Mouse (Mus musculus) left cerebral cortex, postnatal 4 days (tissue): ENCODE data around the gene Krtap14. TPM values are rescaled to one million over a fixed set of nuclear protein-coding genes. Genes with fewer than 3 reads are reported as not detected.

Source experiments
- DNase-seq: peaks from one replicate; pipeline ENCODE4 v3.0.0-alpha.2; 2022
- intact Hi-C: fragments of 180-260 bp; cut with DNase I; formaldehyde crosslinking; loops from one replicate; pipeline ENCODE4 v1.15.1; 2025
- total RNA-seq, 2 experiments: library from RNA; stranded (reverse); gene quantifications; 2 replicates each; pipeline ENCODE4 v1.2.3; 2021

Gene Krtap14
- not detected for total RNA-seq

DNA sequence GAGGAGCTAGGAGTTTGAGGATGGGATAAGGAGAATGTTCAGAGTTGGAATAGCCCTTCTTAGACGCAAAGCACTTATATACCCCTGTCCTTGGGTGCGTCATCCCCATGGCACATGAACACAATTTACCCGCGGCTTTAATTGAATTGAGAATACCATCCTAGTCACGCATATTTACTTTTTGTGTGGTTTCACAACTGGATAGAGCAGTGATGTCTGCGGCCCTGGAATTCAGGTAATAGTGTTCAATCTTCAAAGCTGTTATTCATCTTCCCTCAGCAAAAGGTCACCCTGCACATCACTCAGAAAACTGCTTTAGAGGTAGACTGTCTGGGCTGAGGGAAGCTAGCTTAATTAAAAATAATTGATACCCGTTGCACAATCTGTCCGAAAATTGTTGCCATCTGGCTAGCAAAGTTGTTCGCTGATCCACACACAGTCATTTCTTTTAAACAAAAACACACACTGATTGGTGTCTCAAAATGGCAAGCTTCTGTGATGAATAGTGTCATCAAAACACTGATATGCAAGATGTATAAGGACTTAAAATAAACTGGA is at the start of gene Krtap14:
TSS of gene Krtap14 (minus strand) at position 51 of the 558 bp plus-strand sequence.
- DNase-seq: no peak
- intact Hi-C loops: no loop called here

DNA sequence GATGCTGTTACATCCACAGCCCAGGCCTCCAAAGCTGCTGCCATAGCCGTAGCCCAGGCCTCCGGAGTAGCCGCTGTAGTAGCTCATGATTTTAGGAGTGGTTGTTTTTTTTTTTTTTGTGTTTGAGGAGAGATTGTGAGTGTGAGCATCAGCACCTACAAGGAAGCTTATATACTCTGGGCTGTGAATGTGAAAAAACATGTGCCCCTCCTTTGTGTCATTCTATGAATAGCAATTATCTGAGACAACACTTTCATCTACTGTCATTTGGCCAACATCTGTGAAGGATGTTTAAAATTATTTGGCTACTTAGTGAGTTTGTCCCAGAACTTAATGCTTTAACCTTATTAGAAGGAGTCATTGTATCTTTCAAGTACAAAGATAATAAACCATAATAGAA is 48.2 kb upstream of the Krtap14 start, which contains the start of gene Krtap19-2:
TSS of gene Krtap19-2 (minus strand) at position 101 of the 400 bp plus-strand sequence.
- DNase-seq: no peak
- intact Hi-C loops: no loop called here

DNA sequence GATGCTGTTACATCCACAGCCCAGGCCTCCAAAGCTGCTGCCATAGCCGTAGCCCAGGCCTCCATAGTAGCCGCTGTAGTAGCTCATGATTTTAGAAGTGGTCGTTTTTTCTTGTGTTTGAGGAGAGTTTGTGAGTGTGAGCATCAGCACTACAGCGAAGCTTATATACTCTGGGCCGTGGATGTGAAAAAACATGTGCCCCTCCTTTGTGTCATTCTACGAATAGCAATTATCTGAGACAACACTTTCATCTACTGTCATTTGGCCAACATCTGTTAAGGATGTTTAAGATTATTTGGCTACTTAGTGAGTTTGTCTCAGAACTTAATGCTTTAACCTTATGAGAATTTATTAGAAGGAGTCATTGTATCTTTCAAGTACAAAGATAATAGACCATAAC is 43.4 kb upstream of the Krtap14 start, which contains the start of gene Krtap19-1:
TSS of gene Krtap19-1 (minus strand) at position 101 of the 400 bp plus-strand sequence.
- intact Hi-C loops: no loop called here
- DNase-seq: no peak

DNA sequence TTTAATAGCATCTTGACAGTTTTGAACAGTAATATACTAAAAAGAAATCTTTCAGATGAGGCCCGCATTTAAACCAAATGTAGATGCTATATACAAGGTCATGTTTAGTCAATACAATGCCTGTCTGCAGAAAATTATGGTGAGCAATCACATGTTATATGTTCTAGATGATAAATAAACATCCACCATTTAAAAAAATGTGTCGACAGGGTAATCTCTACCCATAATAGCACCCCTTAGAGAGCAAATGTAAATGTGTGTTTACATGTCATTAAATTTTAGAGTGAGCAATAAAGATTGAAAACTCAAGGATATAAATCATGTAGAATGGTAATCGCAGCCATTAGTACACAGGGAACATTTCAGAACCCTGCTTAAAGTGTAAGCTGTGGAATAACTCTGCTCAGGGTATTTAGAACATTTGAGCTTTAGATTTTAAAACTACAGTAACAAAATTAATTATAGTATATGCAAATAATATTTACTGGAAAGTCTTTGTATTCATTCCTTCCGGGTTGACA is 39.0 kb upstream of the Krtap14 start:
- no peak for DNase-seq
- intact Hi-C loops: no loop called here

DNA sequence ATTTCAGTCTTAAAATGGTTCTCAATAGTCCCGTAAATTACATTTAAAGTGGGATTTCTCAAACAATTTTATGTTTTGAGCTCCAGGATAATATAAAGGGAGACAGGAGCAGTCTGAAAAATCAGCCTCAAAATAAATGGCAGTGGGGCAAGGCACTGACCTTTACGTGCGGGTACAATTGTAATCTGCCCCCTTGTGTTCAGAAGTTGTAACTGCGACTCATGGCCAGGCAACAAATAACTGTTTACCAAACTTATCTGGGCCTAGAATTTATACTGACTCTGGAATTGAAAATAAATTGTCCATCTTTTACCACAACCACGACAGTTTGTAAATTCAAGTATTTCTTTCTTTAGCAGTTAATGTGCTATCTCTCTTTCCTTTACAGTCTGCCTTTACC is 25.5 kb upstream of the Krtap14 start:
- peak; percentile 27 for DNase-seq
- intact Hi-C loops: no loop called here

DNA sequence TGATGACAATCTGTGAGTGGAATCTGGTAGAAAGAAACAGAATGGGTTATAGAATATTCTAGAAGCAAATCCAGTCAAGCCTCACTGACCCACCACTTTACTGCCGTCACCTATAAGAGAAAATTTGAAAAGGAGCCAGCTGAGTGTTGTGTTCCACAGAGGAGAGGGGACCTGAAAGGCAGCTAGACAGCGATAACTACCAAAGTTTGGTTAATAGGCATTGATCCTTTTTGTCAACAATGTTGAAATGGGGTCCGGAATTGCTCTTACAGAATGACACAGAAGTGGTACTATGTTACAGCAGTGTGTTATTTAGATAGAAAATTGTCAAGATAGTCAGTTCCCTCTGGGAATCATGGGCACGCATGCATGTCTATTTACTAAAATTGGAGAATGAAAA is 22.6 kb upstream of the Krtap14 start:
- no peak for DNase-seq
- intact Hi-C loops: no loop called here

DNA sequence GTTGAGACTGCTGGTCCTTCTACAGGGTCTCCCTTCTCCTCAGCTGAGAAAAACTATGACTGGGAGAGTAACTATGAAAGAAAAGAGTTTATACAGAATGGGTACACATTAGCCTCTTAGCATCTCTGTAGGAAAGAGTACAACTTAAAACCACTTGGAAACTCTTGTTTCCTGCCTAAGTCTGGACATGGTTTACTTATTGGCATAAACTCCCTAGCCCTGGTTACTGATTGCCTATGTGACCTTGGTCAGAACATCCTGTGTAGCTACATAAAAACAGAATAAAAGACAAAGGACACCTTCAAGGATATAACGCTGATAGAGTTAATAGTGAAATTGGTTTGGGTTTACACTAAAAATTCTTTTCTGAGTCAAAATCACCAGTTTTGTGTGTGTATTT is 21.4 kb upstream of the Krtap14 start:
- intact Hi-C loops: no loop called here
- no peak for DNase-seq

DNA sequence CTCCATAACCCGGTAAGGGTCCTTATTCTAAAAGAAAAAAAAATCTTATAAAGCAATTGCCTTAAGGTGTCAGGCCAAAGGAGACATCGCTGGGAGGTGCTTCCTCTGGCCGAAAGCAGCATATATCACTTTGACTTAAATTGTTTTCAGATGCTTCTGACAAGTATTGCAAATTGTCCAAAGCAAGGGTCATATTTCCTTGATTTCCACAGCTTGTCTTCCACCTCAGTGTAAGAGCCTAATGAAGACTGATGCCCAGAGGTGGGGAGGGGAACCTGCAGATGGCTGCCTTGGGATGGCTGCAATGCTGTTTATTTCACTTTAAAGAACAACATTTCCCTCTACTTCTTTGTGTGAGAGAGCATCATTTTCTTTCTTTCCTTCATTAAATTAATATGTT is 1.0 kb upstream of the Krtap14 start:
- DNase-seq: no peak
- intact Hi-C loops: no loop called here

DNA sequence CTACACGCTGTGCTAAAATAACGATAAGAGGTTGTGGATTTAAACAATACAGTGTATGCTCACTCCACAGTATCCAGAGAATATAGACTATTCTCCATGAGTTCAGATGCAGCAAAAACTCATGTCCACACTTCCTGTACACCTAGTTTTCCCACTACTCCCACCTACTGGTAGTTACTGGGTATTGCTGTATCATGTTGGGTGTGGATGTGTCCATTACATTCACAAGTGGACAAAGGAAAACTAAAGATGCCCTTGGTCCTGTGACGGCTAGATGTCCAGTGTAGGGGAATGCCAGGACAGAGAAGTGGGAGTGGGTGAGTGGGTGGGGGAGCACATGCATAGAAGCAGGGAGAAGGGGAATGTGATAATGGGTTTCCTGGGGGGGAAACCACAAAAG is 2.2 kb downstream of the Krtap14 start:
- intact Hi-C loops: no loop called here
- no peak for DNase-seq

DNA sequence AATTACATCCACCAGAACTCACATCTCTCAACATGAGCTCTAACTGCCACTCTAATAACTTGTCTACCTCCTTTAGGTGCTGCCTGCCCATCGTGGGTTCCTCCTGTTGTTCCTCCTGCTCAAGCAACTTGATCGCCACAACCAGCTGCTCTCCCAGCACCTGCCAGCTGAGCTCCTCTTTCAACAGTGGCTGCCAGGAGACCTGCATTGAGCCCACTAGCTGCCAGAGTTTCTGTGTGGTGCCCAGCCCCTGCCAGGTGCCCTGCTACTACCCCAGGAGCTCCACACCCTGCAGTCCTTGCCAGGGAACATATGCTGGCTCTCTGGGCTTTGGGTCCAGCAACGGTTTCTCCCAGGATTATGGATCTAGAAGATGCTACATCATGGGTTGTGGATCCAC is 5.9 kb downstream of the Krtap14 start, which contains the start of gene Krtap15:
TSS of gene Krtap15 (plus strand) at position 150 of the 400 bp plus-strand sequence.
- peak; percentile 60 for DNase-seq
- intact Hi-C loops: no loop called here

DNA sequence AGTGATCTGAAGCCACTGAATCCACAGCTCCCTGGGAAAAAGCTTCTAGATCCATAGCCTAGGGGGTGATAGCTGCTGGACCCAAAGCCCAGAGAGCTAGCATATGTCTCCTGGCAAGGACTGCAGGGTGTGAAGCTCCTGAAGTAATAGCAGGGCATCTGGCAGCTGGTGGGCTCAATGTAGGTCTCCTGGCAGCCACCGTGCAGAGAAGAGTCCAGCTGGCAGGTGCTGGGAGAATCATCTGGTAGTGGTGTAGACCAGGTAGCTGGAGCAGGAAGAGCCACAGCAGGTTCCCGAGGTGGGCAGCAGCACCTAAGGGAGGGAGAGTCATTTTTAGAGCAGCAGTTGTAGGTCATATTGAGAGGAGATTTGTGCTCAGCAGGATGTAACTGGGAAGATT is 14.1 kb downstream of the Krtap14 start, which contains the start of gene Gm20741:
TSS of gene Gm20741 (minus strand) at position 394 of the 400 bp plus-strand sequence.
- DNase-seq: peak; percentile 70
- intact Hi-C loops: no loop called here

DNA sequence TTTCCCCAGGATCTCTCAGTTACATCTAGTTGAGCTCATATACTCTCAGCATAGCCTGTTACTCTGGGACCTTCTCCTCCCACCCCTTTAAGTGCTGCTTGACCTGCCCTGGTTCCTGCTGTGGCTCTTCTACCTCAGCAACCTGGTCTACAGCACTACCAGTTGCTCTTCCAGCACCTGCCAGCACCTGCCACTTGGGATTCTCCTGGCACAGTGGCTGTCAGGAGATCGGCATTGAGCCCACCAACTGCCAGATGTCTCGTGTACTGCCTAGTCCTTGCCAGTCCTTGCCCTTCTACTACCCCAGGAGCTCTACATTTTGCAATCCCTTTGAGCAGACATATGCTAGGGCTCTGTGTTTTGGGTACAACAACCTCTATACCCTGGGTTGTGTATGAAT is 39.2 kb downstream of the Krtap14 start:
- intact Hi-C loops: no loop called here
- peak; percentile 72 for DNase-seq

DNA sequence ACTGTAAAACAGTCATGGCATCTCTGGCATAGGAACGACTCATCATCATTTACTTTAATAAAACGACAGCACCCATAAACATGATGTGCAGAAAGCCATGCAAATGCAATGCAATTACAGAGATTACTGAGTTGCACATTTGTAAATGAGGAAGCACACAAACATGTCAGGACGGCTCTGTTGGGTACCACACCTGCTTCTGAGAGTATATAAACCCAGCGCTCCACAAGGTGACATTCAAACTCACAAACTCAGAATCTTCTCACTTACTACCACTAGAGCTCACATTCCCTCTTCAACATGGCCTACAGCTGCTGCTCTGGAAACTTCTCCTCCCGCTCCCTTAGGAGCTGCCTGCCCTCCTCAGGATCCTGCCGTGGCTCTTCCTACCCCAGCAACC is 48.3 kb downstream of the Krtap14 start, which contains the start of gene Gm5965:
TSS of gene Gm5965 (plus strand) at position 301 of the 400 bp plus-strand sequence.
- DNase-seq: no peak
- intact Hi-C loops: no loop called here

DNA sequence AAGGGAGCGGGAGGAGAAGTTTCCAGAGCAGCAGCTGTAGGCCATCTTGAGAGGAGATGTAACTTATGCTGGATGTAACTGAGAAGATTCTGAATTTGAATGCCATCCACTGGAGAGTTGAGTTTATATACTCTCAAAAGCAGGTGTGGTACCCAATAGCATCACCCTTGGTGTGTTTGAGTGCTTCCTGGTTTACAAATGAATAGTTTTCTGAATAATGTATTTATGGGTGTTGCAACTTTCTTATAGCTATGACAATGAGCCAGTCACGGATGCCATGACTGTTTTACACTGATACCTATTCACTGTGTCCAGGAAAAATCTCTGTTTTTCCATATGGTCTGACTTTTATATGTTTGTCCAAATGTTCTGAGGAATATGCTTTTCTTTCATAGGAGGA is 51.8 kb downstream of the Krtap14 start, which contains the start of gene 2310057N15Rik:
TSS of gene 2310057N15Rik (minus strand) at position 101 of the 400 bp plus-strand sequence.
- DNase-seq: no peak

More for the DNA sequence above, 51.8 kb downstream of the Krtap14 start, which contains the start of gene 2310057N15Rik:
- intact Hi-C loops: no loop called here

Other genes starting within 250 kb of the Krtap14 start
- gene Krtap24-1, start 213.9 kb downstream of the Krtap14 start, total RNA-seq: not detected
- not detected for gene 2310079G19Rik, start 198.5 kb downstream of the Krtap14 start, total RNA-seq
- gene Krtap26-1, start 178.3 kb downstream of the Krtap14 start, total RNA-seq: not detected
- gene Krtap27-1, start 154.5 kb downstream of the Krtap14 start, total RNA-seq: not detected
- not detected for gene 2310061N02Rik, start 118.2 kb downstream of the Krtap14 start, total RNA-seq
- gene Krtap13-1, start 97.3 kb downstream of the Krtap14 start, total RNA-seq: not detected
- not detected for gene Krtap13, start 74.5 kb downstream of the Krtap14 start, total RNA-seq
- gene 2310034C09Rik, start 67.3 kb downstream of the Krtap14 start, total RNA-seq: not detected
- gene 2310057N15Rik, start 51.9 kb downstream of the Krtap14 start, total RNA-seq: not detected
- not detected for gene Gm5965, start 48.2 kb downstream of the Krtap14 start, total RNA-seq
- not detected for gene Gm20741, start 13.9 kb downstream of the Krtap14 start, total RNA-seq
- gene Krtap15, start 5.9 kb downstream of the Krtap14 start, total RNA-seq: not detected
- not detected for gene Krtap19-1, start 43.3 kb upstream of the Krtap14 start, total RNA-seq
- not detected for gene Krtap19-2, start 48.1 kb upstream of the Krtap14 start, total RNA-seq
- gene Krtap19-3, start 51.9 kb upstream of the Krtap14 start, total RNA-seq: not detected
- gene Krtap19-4, start 58.9 kb upstream of the Krtap14 start, total RNA-seq: not detected
- gene Krtap19-5, start 70.3 kb upstream of the Krtap14 start, total RNA-seq: not detected
- not detected for gene Krtap19-9b, start 106.1 kb upstream of the Krtap14 start, total RNA-seq
- gene Krtap16-3, start 136.7 kb upstream of the Krtap14 start, total RNA-seq: not detected
- gene Krtap22-2, start 184.6 kb upstream of the Krtap14 start, total RNA-seq: not detected
- not detected for gene Gm10229, start 189.1 kb upstream of the Krtap14 start, total RNA-seq
- not detected for gene Krtap6-1, start 205.6 kb upstream of the Krtap14 start, total RNA-seq
- gene Gm10228, start 215.3 kb upstream of the Krtap14 start, total RNA-seq: not detected
- not detected for gene Krtap6-5, start 221.7 kb upstream of the Krtap14 start, total RNA-seq
- not detected for gene 1110025L11Rik, start 237.9 kb upstream of the Krtap14 start, total RNA-seq